Mouse (Mus musculus): Measurements from ENCODE around the gene Prkab2. TPM values are rescaled to one million over a fixed set of nuclear protein-coding genes. Genes with fewer than 3 reads are reported as not detected.

Gene Prkab2
- polyA plus RNA-seq, 1 experiment, result 10.6 TPM

- Histone ChIP-seq H3K36me3 (ENCODE audit: control insufficient read depth, insufficient read depth, low read length) (no peaks in the 10 kb centered on the region), H3K27me3 (ENCODE audit: control insufficient read depth, insufficient read depth, low read length) (no peaks in the 10 kb centered on the region), H3K27ac (ENCODE audit: control insufficient read depth, insufficient read depth, low read depth, low read length) (no peak overlapping the region)
Observed at GRCm38 (mm10) chr3:97719116-97719515, 61.1 kb downstream of the Prkab2 start.

More at GRCm38 (mm10) chr3:97719116-97719515, 61.1 kb downstream of the Prkab2 start:
- no peak overlapping the region for H3K4me3 ChIP-seq (ENCODE audit: control insufficient read depth, low read depth, low read length)
- H3K4me1 ChIP-seq (ENCODE audit: control insufficient read depth, insufficient read depth, low read length), result no peaks in the 10 kb centered on the region
- no peak for TF ChIP-seq CTCF (IDR thresholded peaks at IDR 0.05; ENCODE audit: control insufficient read depth, insufficient read depth, insufficient replicate concordance, low read depth, low read length)

Other genes with a start within 250 kb of the Prkab2 start
- gene Olfr1402, start 236.2 kb upstream of the Prkab2 start, polyA plus RNA-seq (2012; rRNA removed), result not detected in 2 replicates
- 37.9 and 39.1 TPM in 2 replicates for gene Chd1l, start 48.0 kb upstream of the Prkab2 start, polyA plus RNA-seq (2012; rRNA removed)
- 0.69 and 1.3 TPM in 2 replicates for gene Fmo5, start 29.4 kb upstream of the Prkab2 start, polyA plus RNA-seq (2012; rRNA removed)
- gene Gm17651, start 16.5 kb downstream of the Prkab2 start, polyA plus RNA-seq (2012; rRNA removed), result not detected in 2 replicates
- 142 and 160 TPM in 2 replicates for gene Pde4dip, start 230.5 kb downstream of the Prkab2 start, polyA plus RNA-seq (2012; rRNA removed)
- gene Sec22b, start 243.0 kb downstream of the Prkab2 start, polyA plus RNA-seq (2012; rRNA removed), result 15.7 and 21.5 TPM in 2 replicates

Data from testis, adult 2 months (tissue).